Mouse (Mus musculus) CD4-positive naive resting alpha-beta T cell, adult 76 days (primary cell): ENCODE data around the gene Enox1. TPM values are rescaled to one million over a fixed set of nuclear protein-coding genes. Genes with fewer than 3 reads are reported as not detected.

ENCODE experiments used
- total RNA-seq: library from RNA; stranded (reverse); gene quantifications from one replicate; pipeline ENCODE4 v1.2.4, GENCODE M21; 2023

Enox1 gene
- total RNA-seq = not detected

GRCm38 (mm10) chr14:77156222-77156910 lies at the start of gene Enox1:
TSS of gene Enox1 (plus strand) at chr14:77156763.

Other genes starting within 250 kb of the Enox1 start
- 1.1 TPM for gene Ccdc122, start 120.0 kb upstream of the Enox1 start, total RNA-seq
- gene Lacc1, start 119.9 kb upstream of the Enox1 start, total RNA-seq = 1.1 TPM